Mouse (Mus musculus): ENCODE measurements around the gene Trpc7. TPM values are rescaled to one million over a fixed set of nuclear protein-coding genes. Genes with fewer than 3 reads are reported as not detected.

Trpc7 gene
- polyA plus RNA-seq, 1 experiment from 2014 or later: not detected

DNA sequence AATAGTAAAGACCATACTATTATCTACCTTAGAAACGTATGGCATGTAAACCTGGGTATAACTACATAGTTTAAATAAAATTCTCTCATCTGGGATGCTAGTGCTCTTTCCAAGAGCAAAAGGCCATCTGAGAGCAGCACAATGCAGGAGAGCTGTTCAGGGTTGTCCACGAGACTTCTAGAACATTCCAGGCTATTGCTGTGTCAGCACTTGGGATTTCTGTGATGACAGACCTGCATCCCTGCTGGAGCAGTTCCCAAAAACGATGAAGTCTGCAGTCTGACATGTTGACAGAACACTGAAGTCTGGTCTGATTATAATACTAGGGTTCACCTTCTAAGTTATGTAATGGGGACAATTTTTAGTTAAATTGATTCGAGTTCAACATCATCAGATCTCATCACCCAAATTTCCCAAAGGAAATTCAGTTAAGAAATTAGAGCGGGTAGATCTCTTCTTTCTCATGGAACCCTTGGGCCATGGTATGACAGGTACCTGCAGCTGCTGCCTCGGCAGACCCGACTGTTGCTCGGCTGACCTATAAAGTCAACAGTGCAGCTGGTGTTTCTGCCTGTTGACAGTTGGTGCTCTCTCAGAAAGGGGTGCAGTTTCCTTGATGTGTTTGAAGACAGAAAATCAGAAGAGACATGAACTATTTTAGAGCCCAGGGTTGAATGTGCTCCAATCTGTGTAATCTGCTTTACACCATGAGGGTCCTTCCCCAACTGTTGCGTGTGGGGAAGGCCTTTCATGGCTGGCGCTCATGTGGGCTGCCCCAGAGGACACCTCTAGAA is 148.9 kb downstream of the Trpc7 start:
- no peak overlapping the region for H3K4me2 ChIP-seq (replicated peaks)
- peak overlapping the region; percentile 28; the same call in 1 of the 2 replicates for H3K27ac ChIP-seq (replicated peaks)
- no peak overlapping the region for H3K4me3 ChIP-seq (replicated peaks)
- no peak overlapping the region for H3K9ac ChIP-seq
- H3K27me3 ChIP-seq: peaks cover 19% of the 10 kb centered on the region
- no peak for ATAC-seq (ENCODE audit: insufficient number of reproducible peaks, low FRiP score, low TSS enrichment, low read depth)
- 57% methylated on average over 10 of the region's 10 CpGs for WGBS
- no peaks in the 10 kb centered on the region for H3K36me3 ChIP-seq
- peaks cover 1% of the 10 kb centered on the region for H3K4me1 ChIP-seq
- no peaks in the 10 kb centered on the region for H3K9me3 ChIP-seq (replicated peaks)

DNA sequence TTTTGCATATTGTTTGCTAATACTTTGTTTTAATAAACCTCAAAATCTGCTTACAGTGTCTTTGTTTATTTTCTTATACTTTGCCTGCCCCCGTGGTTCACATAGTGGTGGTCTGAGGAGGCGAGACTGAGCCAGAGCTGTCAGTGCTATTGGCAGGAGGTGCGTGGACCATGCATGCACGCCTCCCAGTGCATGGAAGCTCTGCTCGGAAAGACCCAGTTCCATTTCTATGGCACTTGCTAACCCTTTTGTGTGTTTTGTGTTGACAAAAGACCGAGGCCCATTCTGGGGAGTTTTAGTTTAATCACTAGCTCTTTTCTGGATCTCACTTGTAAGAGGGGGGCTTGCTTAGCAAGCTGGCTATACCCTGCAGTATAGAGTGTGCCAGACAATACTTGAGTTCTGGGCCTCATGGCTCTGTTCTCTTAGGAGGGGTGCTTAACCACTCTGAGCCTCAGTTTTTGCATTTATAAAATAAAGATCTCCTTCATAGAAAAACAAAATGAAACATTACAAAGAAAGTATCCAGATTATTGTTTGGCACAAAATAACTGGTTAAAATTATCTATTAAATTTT is 153.4 kb downstream of the Trpc7 start:
- H3K4me2 ChIP-seq (replicated peaks): no peak overlapping the region
- no peak overlapping the region for H3K27ac ChIP-seq (replicated peaks)
- no peak for ATAC-seq (ENCODE audit: insufficient number of reproducible peaks, low FRiP score, low TSS enrichment, low read depth)
- H3K9me3 ChIP-seq (replicated peaks): no peaks in the 10 kb centered on the region
- no peaks in the 10 kb centered on the region for H3K27me3 ChIP-seq
- H3K4me3 ChIP-seq (replicated peaks): no peak overlapping the region
- 74% methylated on average over 6 of the region's 6 CpGs for WGBS
- no peaks in the 10 kb centered on the region for H3K4me1 ChIP-seq
- H3K36me3 ChIP-seq: peaks cover 27% of the 10 kb centered on the region
- H3K9ac ChIP-seq: no peak overlapping the region

DNA sequence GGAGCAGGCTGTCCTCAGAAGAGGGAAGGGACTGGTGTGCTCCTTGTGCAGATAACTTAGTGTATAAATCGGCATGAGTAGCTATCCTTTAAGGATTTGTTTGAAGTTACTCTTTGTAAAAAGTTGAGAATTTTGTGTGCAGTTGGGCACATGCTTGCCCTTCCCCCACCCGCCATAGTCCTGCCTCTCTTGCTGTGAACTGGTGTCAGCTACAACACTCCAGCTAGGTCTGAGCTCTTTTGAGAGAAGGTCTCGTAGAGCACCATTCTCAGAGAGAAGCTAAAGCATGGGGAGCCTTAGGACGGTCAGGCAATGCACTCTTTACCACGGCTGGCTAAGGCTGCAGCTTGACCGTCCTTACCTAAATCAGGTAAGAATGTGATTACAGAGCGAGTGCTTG is 154.1 kb downstream of the Trpc7 start:
- WGBS: 84% methylated on average over 7 of the region's 7 CpGs

DNA sequence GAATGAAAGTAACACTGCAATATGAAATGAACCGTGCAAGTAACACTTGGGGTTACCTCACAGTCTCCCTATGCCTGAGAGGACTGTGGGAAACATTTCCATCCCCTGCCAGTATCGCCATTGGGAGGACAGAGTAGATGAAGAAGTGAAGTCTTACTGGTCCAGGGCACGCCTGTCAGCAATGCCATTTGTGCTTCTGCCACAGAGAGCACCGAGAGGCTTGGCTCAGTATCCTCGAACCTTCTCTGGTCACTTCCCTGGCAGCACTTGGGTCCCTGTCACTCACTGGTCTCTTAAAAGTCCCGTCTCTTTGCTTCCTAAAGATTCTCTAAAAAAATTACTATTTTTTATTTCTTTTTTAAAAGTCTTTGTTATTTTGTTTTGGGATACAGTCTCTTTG is 155.3 kb downstream of the Trpc7 start:
- Histone ChIP-seq H3K9ac (no peak overlapping the region), H3K4me1 (no peaks in the 10 kb centered on the region), H3K9me3 (replicated peaks) (no peaks in the 10 kb centered on the region), H3K27me3 (no peaks in the 10 kb centered on the region), H3K4me2 (replicated peaks) (no peak overlapping the region), H3K4me3 (replicated peaks) (no peak overlapping the region), H3K27ac (replicated peaks) (no peak overlapping the region), H3K36me3 (peaks cover 34% of the 10 kb centered on the region)
- WGBS: 88% methylated on average over 6 of the region's 6 CpGs
- no peak for ATAC-seq (ENCODE audit: insufficient number of reproducible peaks, low FRiP score, low TSS enrichment, low read depth)

More for the DNA sequence above, 154.1 kb downstream of the Trpc7 start:
- Histone ChIP-seq H3K4me1 (no peaks in the 10 kb centered on the region), H3K4me2 (replicated peaks) (no peak overlapping the region), H3K27ac (replicated peaks) (no peak overlapping the region), H3K9me3 (replicated peaks) (no peaks in the 10 kb centered on the region), H3K4me3 (replicated peaks) (no peak overlapping the region), H3K36me3 (peaks cover 27% of the 10 kb centered on the region), H3K9ac (no peak overlapping the region), H3K27me3 (no peaks in the 10 kb centered on the region)
- no peak for ATAC-seq (ENCODE audit: insufficient number of reproducible peaks, low FRiP score, low TSS enrichment, low read depth)

DNA sequence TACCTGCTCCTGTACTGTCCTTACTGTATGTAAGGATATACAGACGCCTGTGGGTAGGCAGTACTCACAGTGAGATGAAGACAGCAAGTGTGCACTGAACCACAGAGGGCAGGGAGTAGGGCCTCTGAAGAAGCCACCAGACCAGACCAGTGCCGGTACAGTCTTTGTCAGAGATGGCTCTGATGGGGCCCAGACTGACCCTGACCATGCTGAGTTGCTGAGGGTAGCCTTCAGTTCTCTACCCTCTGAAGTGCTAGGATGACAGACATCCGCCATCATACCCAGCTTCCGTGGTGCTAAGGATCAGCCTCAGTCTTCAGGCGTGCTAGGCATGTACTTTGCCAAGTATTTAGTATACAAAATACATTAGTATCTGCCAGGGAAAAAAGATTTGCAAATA is 156.2 kb downstream of the Trpc7 start:
- H3K9me3 ChIP-seq (replicated peaks): no peaks in the 10 kb centered on the region
- no peak overlapping the region for H3K27ac ChIP-seq (replicated peaks)
- ATAC-seq (ENCODE audit: insufficient number of reproducible peaks, low FRiP score, low TSS enrichment, low read depth): no peak
- H3K4me2 ChIP-seq (replicated peaks): no peak overlapping the region
- no peak overlapping the region for H3K4me3 ChIP-seq (replicated peaks)
- H3K9ac ChIP-seq: no peak overlapping the region
- peaks cover 43% of the 10 kb centered on the region for H3K36me3 ChIP-seq
- 96% methylated on average over 5 of the region's 5 CpGs for WGBS
- no peaks in the 10 kb centered on the region for H3K27me3 ChIP-seq
- no peaks in the 10 kb centered on the region for H3K4me1 ChIP-seq

DNA sequence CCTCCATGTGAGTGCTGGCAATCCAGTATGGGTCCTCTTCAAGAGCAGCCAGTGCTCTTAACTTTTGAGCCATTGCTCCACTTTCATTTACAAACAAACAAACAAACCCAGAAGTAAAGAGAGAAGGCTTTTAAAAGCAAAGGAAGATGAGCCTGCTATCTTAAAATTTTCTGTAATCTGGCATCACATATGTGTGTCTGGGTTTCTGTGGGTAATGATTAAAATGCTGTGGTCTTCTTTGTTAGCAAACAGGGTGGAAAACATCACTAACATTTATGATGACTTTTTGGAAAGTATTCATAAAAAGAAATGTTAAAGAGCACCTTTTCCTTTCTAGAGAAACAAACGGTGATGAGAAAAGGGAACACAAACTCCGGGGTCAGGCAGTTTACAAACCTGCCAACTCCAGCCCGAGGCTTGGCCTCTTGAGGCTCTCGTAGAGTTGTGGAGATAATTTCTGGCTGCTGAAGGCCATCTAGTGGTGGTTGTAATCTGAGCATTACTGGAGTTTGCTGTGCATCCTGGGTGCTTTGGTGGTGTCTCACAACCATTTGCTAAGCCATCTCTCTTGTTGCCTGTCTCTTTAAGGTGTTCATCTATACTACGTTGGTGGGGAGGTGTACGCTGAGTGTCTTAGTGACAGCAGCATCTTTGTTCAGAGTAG is 160.4 kb downstream of the Trpc7 start:
- no peaks in the 10 kb centered on the region for H3K9me3 ChIP-seq (replicated peaks)
- ATAC-seq (ENCODE audit: insufficient number of reproducible peaks, low FRiP score, low TSS enrichment, low read depth): no peak
- 55% methylated on average over 6 of the region's 6 CpGs for WGBS
- peaks cover 73% of the 10 kb centered on the region for H3K36me3 ChIP-seq
- H3K27ac ChIP-seq (replicated peaks): no peak overlapping the region
- H3K9ac ChIP-seq: no peak overlapping the region
- H3K4me3 ChIP-seq (replicated peaks): no peak overlapping the region
- H3K4me2 ChIP-seq (replicated peaks): no peak overlapping the region
- no peaks in the 10 kb centered on the region for H3K4me1 ChIP-seq
- no peaks in the 10 kb centered on the region for H3K27me3 ChIP-seq

DNA sequence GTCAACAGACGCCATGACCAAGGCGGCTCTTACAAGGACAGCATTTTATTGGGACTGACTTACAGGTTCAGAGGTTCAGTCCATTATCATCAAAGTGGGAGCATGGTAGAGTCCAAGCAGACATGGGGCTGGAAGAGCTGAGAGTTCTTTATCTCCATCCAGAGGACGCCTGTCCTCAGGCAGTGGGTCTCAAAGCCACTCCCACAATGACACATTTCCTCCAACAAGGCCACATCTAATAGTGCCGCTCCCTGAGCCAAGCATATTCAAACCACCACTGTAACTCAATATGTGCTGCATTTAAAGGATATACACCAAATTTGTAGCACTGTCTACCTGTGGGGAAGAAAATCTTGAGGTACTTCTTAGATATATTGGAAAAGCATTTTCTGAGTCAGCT is 161.2 kb downstream of the Trpc7 start:
- H3K4me2 ChIP-seq (replicated peaks): no peak overlapping the region
- no peak overlapping the region for H3K27ac ChIP-seq (replicated peaks)
- H3K4me1 ChIP-seq: no peaks in the 10 kb centered on the region
- ATAC-seq (ENCODE audit: insufficient number of reproducible peaks, low FRiP score, low TSS enrichment, low read depth): no peak
- 83% methylated on average over 4 of the region's 4 CpGs for WGBS
- H3K36me3 ChIP-seq: peaks cover 73% of the 10 kb centered on the region
- no peaks in the 10 kb centered on the region for H3K9me3 ChIP-seq (replicated peaks)
- no peaks in the 10 kb centered on the region for H3K27me3 ChIP-seq
- no peak overlapping the region for H3K9ac ChIP-seq
- H3K4me3 ChIP-seq (replicated peaks): no peak overlapping the region

DNA sequence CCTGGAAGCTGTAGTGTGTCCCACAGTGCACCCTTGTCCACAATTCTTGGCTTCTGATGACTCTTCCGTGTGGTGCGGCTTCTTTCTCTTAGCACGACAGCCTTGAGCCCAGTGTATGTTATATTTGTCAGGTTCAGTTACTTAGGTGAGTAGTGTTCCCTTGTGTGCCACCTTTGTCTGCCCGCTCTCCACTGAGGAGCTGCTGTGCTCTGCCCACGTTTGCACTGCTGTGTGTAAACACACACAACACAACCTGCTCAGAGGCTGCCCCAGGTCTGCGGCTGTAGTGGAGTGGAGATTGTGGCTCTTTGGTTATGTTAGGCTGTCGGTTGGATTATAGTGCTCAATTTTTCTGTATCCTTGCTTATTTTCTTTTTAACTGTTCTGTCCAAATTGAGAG is 166.7 kb downstream of the Trpc7 start:
- ATAC-seq (ENCODE audit: insufficient number of reproducible peaks, low FRiP score, low TSS enrichment, low read depth): no peak
- no peak overlapping the region for H3K27ac ChIP-seq (replicated peaks)
- H3K27me3 ChIP-seq: no peaks in the 10 kb centered on the region
- H3K4me1 ChIP-seq: no peaks in the 10 kb centered on the region
- peaks cover 73% of the 10 kb centered on the region for H3K36me3 ChIP-seq
- H3K4me3 ChIP-seq (replicated peaks): no peak overlapping the region
- no peaks in the 10 kb centered on the region for H3K9me3 ChIP-seq (replicated peaks)
- H3K4me2 ChIP-seq (replicated peaks): no peak overlapping the region
- H3K9ac ChIP-seq: no peak overlapping the region
- WGBS: 92% methylated on average over 7 of the region's 7 CpGs

DNA sequence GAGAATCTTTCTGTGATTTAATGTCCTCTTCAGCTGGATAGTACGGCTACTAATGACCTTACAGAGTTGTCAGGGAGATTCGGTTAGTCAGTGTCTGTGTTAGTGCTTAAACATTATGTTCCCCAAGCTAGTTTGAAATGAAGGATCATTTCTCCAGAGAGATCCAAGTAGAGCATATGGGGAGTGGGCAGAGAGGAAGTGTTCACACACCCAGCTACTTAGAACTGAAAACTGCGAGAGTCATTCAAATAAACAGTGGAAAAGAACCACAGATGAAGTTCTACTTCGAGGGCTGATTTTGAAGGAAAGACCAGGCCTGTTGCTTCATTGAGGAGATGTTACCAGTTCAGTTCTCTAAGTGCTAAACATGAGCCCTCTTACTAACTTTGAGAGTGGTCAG is 169.2 kb downstream of the Trpc7 start:
- no peaks in the 10 kb centered on the region for H3K9me3 ChIP-seq (replicated peaks)
- H3K4me3 ChIP-seq (replicated peaks): no peak overlapping the region
- no peaks in the 10 kb centered on the region for H3K27me3 ChIP-seq
- no peaks in the 10 kb centered on the region for H3K4me1 ChIP-seq
- H3K9ac ChIP-seq: no peak overlapping the region
- H3K27ac ChIP-seq (replicated peaks): no peak overlapping the region
- no peak overlapping the region for H3K4me2 ChIP-seq (replicated peaks)
- ATAC-seq (ENCODE audit: insufficient number of reproducible peaks, low FRiP score, low TSS enrichment, low read depth): no peak
- H3K36me3 ChIP-seq: peaks cover 63% of the 10 kb centered on the region
- 88% methylated on average over 4 of the region's 4 CpGs for WGBS
